8 mouse cellular contexts compared by ENCODE assay signal in genomic region chr12:15535822-15536221, GRCm38 (mm10).
DNase-seq lines count a peak whose midpoint lies in the region; ATAC-seq and TF ChIP-seq lines count a peak whose summit lies in the region.

No protein-coding gene starts in this region.

- no peak for ATAC-seq in intestine, postnatal 0 days
- no peak for ATAC-seq in intestine, embryonic 16.5 days
- ATAC-seq in neural tube, embryonic 13.5 days (ENCODE audit: low read depth) = peak; percentile 85

- no peak for TF ChIP-seq POLR2A in liver, adult 2 months (IDR thresholded peaks at IDR 0.05; ENCODE audit: extremely low read depth, insufficient read depth, low read length)
- no peak for TF ChIP-seq POLR2A in testis, adult 2 months (IDR thresholded peaks at IDR 0.05; ENCODE audit: control insufficient read depth, low read depth, low read length)

- H3K9me3 ChIP-seq in intestine, postnatal 0 days (ENCODE audit: control insufficient read depth) = no peaks in the 10 kb centered on the region
- H3K9me3 ChIP-seq in intestine, embryonic 16.5 days (ENCODE audit: control insufficient read depth, low read length) = no peaks in the 10 kb centered on the region
- no peaks in the 10 kb centered on the region for H3K9me3 ChIP-seq in neural tube, embryonic 13.5 days

- H3K27me3 ChIP-seq in intestine, postnatal 0 days (replicated peaks; ENCODE audit: control insufficient read depth, insufficient read depth, low read length) = no peaks in the 10 kb centered on the region
- no peaks in the 10 kb centered on the region for H3K27me3 ChIP-seq in intestine, embryonic 16.5 days (replicated peaks; ENCODE audit: control insufficient read depth, insufficient read depth, low read length)
- no peaks in the 10 kb centered on the region; the same call in 1 of the 2 replicates for H3K27me3 ChIP-seq in liver, adult 2 months (ENCODE audit: control insufficient read depth, insufficient read depth, low read length)
- no peaks in the 10 kb centered on the region for H3K27me3 ChIP-seq in neural tube, embryonic 13.5 days
- no peaks in the 10 kb centered on the region for H3K27me3 ChIP-seq in testis, adult 2 months (ENCODE audit: control insufficient read depth, insufficient read depth, low read length)

- no peaks in the 10 kb centered on the region for H3K36me3 ChIP-seq in intestine, postnatal 0 days (ENCODE audit: control insufficient read depth, insufficient read depth)
- H3K36me3 ChIP-seq in intestine, embryonic 16.5 days (ENCODE audit: control insufficient read depth, insufficient read depth, low read length) = no peaks in the 10 kb centered on the region
- no peaks in the 10 kb centered on the region for H3K36me3 ChIP-seq in liver, adult 2 months (ENCODE audit: control insufficient read depth, insufficient read depth, low read length)
- H3K36me3 ChIP-seq in neural tube, embryonic 13.5 days = no peaks in the 10 kb centered on the region
- no peaks in the 10 kb centered on the region for H3K36me3 ChIP-seq in testis, adult 2 months (ENCODE audit: control insufficient read depth, insufficient read depth, low read length)

- no peak overlapping the region for H3K27ac ChIP-seq in intestine, postnatal 0 days (ENCODE audit: low read depth, low read length)
- H3K27ac ChIP-seq in intestine, embryonic 16.5 days (ENCODE audit: low read length) = no peak overlapping the region
- H3K27ac ChIP-seq in liver, adult 2 months (replicated peaks; ENCODE audit: insufficient read depth, low read depth, low read length) = no peak overlapping the region
- H3K27ac ChIP-seq in neural tube, embryonic 13.5 days (replicated peaks) = no peak overlapping the region
- no peak overlapping the region for H3K27ac ChIP-seq in testis, adult 2 months (ENCODE audit: control insufficient read depth, insufficient read depth, low read depth, low read length)

- no peak overlapping the region for H3K4me3 ChIP-seq in intestine, postnatal 0 days (ENCODE audit: low read depth, low read length)
- H3K4me3 ChIP-seq in intestine, embryonic 16.5 days (ENCODE audit: low read length) = no peak overlapping the region
- no peak overlapping the region for H3K4me3 ChIP-seq in liver, adult 2 months (ENCODE audit: insufficient read depth, low read depth, low read length)
- no peak overlapping the region for H3K4me3 ChIP-seq in neural tube, embryonic 13.5 days
- H3K4me3 ChIP-seq in testis, adult 2 months (ENCODE audit: control insufficient read depth, low read depth, low read length) = no peak overlapping the region

- no peak overlapping the region for H3K4me2 ChIP-seq in intestine, postnatal 0 days (replicated peaks; ENCODE audit: low read depth)
- H3K4me2 ChIP-seq in intestine, embryonic 16.5 days (ENCODE audit: low read depth, low read length) = no peak overlapping the region
- H3K4me2 ChIP-seq in neural tube, embryonic 13.5 days = no peak overlapping the region

- no peak overlapping the region for H3K9ac ChIP-seq in intestine, postnatal 0 days (ENCODE audit: low read depth, low read length)
- H3K9ac ChIP-seq in intestine, embryonic 16.5 days (ENCODE audit: low read depth, low read length) = no peak overlapping the region
- no peak overlapping the region for H3K9ac ChIP-seq in liver, adult 2 months (ENCODE audit: low read depth, low read length)
- no peak overlapping the region for H3K9ac ChIP-seq in neural tube, embryonic 13.5 days

- no peaks in the 10 kb centered on the region for H3K79me2 ChIP-seq in liver, adult 2 months (ENCODE audit: control insufficient read depth, insufficient read depth, low read length)

- peak; percentile 92 to 93 for DNase-seq in cerebellum, postnatal 10 days
- DNase-seq in frontal cortex, postnatal 36 days (ENCODE audit: low spot score in 2 of 2) = peak; percentile 82 to 86
- DNase-seq in kidney, adult 8-10 months = peak; percentile 53 to 87
- DNase-seq in liver, adult 2 months (ENCODE audit: extremely low read depth, low read depth, low spot score) = peak; percentile 54

- TF ChIP-seq CTCF in intestine, postnatal 0 days (IDR thresholded peaks at IDR 0.05; ENCODE audit: low read depth) = peak; percentile 88
- peak; percentile 84 for TF ChIP-seq CTCF in liver, adult 2 months (IDR thresholded peaks at IDR 0.05; ENCODE audit: low read depth, low read length)
- TF ChIP-seq CTCF in testis, adult 2 months (IDR thresholded peaks at IDR 0.05; ENCODE audit: control insufficient read depth, insufficient read depth, insufficient replicate concordance, low read depth, low read length) = peak; percentile 50; the same call in 1 of the 2 replicates

- H3K4me1 ChIP-seq in intestine, postnatal 0 days (replicated peaks; ENCODE audit: control insufficient read depth, insufficient read depth, low read length) = no peaks in the 10 kb centered on the region
- no peaks in the 10 kb centered on the region for H3K4me1 ChIP-seq in intestine, embryonic 16.5 days (ENCODE audit: control insufficient read depth, insufficient read depth, low read length)
- no peaks in the 10 kb centered on the region for H3K4me1 ChIP-seq in liver, adult 2 months (ENCODE audit: control insufficient read depth, insufficient read depth, low read length)
- no peaks in the 10 kb centered on the region for H3K4me1 ChIP-seq in neural tube, embryonic 13.5 days (replicated peaks)
- H3K4me1 ChIP-seq in testis, adult 2 months (ENCODE audit: control insufficient read depth, insufficient read depth, low read length) = no peaks in the 10 kb centered on the region

- 2% methylated on average over 6 of the region's 6 CpGs for WGBS in intestine, postnatal 0 days
- WGBS in intestine, embryonic 16.5 days = 4% methylated on average over 6 of the region's 6 CpGs
- WGBS in liver, adult 2 months = 5% methylated on average over 6 of the region's 6 CpGs
- WGBS in neural tube, embryonic 13.5 days = 8% methylated on average over 6 of the region's 6 CpGs
